Mouse (Mus musculus): ENCODE data around the gene Cln6.
"Not testable (repeated sequence)": the region's sequence is repeated elsewhere in the genome, so short reads cannot be mapped to it uniquely, and the experiment has no call there.

Cln6 gene

DNA sequence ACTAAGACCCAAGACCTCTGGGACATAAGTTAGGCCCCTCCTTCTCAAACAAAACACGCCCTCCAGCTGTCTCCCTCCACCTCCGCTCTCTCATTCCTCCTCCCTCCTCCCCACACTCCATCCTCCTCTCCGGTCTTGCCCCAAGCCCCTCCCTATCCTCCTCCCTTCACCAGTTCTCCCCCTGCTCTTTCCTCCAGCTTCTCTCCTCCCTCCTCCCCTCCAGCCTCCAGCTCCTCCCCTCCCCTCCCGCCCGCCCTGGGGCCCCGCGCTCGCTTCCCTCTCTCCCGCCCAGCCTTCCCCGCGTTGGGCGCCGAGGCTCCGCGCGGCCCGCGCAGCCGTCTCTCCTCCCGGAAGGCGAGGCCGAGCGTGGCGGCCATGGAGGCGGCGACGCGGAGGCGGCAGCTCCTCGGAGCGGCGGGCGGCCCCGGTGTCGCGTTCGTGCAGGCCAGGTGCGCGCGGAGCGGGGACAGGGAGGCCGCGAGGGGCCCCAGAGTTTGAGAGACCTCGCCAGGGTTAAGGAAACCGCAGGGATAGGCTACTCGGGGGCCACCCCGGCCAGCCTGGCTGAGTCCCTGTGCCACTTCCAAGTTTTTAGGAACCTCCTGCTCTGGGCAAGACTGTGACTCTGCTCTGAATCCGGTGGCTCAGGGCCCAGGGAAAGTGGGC is at the start of gene Cln6:
Gene Cln6, plus strand, starts transcription at position 280 of the 666 bp plus-strand sequence.
- peak in 1 of 2 experiments; percentile 39 for DNase-seq (ENCODE audit: low spot score in 2 of 2)

DNA sequence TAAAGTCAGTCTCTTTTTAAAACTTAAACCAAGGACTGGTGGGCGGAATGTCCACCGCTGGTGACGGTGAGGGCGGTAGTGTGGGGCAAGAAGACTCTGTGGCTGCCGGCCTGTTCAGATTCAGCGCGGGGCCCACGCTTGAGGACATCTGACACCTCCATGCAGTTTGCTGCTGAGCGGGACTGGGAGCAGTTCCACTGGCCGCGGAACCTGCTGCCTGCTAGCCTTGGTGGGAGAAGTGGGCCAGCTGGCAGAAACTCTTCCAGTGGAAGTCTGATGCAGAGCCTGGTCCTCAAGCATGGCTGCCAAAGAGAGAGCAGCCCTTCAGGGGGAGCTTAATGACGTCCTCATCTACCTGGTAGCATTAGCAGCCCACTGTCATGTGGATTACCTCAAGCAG is 48.7 kb upstream of the Cln6 start:
- no peak for DNase-seq (ENCODE audit: low spot score in 2 of 2)

GRCm38 (mm10) chr9:62799218-62799617 is 39.4 kb upstream of the Cln6 start:
- DNase-seq (ENCODE audit: low spot score in 2 of 2): not testable (repeated sequence)

- DNase-seq (ENCODE audit: low spot score in 2 of 2): no peak
Observed at GRCm38 (mm10) chr9:62810095-62810494, 28.5 kb upstream of the Cln6 start.

- peak; percentile 49 to 56 for DNase-seq (ENCODE audit: low spot score in 2 of 2)
Observed at GRCm38 (mm10) chr9:62810543-62811515, 27.8 kb upstream of the Cln6 start.

- DNase-seq (ENCODE audit: low spot score in 2 of 2): peak; percentile 90 to 93
Observed at GRCm38 (mm10) chr9:62811516-62812121, 27.0 kb upstream of the Cln6 start, which contains the start of gene Fem1b. Fem1b (minus strand) TSS chr9:62811934.

DNA sequence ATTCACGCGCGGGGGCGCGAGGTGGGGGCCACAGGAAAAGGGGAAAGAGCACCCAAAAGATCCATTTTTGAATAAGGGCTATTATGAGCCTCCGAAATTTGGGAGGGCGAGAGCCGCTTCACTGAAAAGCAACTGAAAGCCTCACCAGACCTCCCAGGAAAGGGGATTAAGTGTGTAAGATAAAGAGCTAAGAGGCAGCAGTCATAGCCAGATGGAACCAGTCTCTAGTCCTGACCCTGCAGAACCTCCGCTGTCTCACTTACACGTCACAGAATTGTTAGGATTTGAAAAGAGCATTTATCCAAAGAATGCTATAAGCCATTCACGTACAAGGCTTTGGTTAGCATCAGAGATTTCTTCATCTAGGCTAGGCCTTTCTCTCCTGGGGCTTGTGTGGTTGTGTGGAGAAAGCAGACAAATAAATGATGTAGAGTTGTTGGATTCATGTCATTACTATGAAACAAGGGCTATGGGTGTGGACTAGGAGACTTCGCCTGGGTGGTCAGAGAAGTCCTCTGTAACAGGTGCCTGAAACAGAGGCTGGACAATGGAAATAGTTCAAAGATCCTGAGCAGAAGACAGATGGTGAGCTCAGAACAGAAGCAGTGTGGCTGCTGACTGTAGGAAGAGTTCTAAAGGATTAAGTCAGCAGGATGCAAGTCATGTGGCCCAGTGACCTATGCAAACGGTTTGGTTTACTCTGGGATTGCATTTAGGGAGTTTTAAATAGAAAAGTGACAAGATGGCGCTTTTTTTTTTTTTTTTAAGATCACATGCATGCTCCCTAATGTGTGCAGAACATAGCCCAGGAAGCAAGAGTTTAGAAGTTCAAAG is 26.2 kb upstream of the Cln6 start:
- no peak for DNase-seq (ENCODE audit: low spot score in 2 of 2)

GRCm38 (mm10) chr9:62814751-62815150 is 23.8 kb upstream of the Cln6 start:
- no peak for DNase-seq (ENCODE audit: low spot score in 2 of 2)

DNA sequence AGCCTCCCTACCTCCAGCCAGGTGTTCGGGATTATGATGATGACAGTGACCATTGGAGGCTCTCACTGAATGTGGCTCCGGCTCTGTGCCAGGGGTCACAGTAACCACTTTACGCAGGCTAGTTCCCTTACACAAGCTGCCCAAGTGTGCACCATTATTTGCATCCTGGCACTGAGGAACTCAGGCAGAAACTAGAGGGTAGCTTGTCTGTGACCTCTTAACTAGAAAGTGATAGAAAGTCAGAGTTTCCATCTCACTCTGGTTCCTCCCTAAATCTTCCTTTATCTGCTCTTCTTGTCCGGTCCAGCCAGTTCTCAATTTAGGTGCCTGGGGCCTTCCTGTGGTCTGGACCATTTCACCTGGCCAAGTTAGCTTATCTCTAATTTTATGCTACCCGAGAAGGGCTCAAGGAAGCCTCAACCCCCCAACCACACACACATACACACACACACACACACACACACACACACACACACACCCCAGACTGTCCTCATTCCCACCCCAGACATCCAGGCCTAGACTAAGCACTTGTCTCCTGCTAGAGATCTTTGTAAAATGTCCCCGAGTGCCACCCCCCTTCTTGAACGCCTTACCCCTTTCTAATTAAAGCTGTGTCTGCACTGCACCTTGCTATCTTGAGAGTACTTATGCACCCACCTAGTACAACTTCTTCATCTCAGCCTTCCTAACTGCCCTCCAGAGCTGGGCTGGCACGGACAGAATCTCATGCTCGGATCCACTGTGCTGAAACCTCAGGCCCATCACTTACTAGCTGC is 22.1 kb upstream of the Cln6 start:
- no peak for DNase-seq (ENCODE audit: low spot score in 2 of 2)

- peak in 1 of 2 experiments; percentile 41 for DNase-seq (ENCODE audit: low spot score in 2 of 2)
Observed at GRCm38 (mm10) chr9:62817099-62817571, 21.4 kb upstream of the Cln6 start.

DNA sequence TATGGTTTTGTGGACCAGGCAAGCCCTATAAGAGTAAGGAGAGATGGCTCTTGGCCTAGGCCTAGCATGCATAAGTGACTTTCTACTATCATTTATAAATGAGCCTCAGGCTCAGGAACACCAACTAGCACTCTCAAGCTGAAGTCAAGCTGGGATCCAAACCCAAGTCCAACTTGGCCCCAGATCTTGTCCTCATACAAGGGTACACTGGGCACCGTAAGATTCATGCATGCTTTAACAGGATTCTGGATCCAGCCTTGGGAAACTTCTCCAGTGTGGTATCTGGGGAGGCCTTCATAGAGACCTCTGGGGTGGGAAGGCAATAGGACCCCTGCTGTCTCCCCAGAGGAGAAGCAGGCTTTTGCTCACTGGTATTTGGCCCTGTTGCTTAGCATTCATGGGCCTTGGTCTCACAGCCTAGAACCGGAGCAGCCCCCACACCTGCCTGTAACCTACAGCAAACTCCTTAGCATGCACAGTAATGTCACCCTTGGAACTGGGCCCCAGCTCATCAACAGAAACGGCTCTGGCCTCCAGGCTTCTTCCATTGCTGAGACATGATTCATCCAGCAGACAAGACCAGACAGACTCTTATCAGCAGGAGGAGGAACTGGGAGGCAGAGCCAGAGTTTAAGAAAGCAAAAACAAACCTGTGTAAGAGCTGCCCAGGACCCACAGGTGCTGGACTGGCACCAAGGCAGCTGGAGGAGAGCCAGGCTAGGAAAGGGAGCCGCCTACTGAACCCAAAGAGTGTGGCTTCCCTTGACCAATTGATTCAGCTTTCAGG is 20.6 kb upstream of the Cln6 start:
- DNase-seq (ENCODE audit: low spot score in 2 of 2): no peak

DNA sequence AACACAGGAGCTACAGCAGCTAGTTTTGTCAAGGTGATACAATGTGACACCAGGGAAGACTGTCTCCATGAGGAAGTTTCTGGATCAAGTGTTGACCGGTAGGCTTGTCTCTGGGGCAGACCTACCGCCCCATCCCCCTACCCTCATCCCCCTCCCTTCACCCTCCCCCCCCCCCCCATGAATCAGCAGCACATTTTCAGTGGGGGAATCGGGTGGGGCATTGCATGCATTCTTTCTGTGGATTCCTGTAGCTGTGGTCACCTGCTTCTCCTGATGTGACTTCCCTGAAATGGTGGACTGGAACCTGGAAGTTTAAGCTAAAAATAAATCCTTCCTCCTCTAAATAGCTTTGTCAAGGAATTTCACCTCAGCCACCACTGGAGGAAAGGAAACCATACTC is 19.1 kb upstream of the Cln6 start:
- DNase-seq (ENCODE audit: low spot score in 2 of 2): no peak

- DNase-seq (ENCODE audit: low spot score in 2 of 2): not testable (repeated sequence)
Observed at GRCm38 (mm10) chr9:62819910-62820309, 18.7 kb upstream of the Cln6 start.

- no peak for DNase-seq (ENCODE audit: low spot score in 2 of 2)
Observed at GRCm38 (mm10) chr9:62820829-62821228, 17.8 kb upstream of the Cln6 start.

- no peak for DNase-seq (ENCODE audit: low spot score in 2 of 2)
Observed at GRCm38 (mm10) chr9:62821811-62822210, 16.8 kb upstream of the Cln6 start.

DNA sequence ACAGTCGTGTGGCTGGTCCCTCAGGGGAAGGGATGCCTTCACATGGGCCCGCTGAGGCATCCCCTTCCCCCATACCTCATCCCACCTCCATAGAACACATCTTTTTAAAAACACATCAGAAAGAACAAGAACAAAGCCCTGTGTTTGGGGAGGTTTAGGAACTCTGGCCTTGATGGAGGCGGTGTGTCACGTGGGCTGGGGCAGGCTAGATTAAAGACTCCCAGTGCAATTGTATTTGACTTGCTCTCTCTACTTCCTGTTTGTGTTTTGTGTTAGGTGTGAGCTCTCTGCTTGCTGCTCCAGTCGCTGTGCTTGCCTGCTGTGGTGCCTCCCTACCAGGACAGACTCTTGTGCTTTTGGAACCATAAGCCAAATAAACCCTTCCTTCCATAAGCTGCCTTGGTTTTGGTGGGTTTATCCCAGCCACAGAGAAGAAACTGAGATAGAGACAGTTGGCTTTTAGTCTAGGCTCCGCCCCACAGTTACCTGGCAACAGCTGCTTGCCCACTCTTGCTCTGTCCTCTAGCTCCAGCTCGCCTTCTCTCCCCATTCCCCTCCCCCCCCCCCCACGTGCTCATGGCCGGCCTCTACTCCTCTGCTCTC is 12.7 kb upstream of the Cln6 start:
- DNase-seq (ENCODE audit: low spot score in 2 of 2): no peak

DNA sequence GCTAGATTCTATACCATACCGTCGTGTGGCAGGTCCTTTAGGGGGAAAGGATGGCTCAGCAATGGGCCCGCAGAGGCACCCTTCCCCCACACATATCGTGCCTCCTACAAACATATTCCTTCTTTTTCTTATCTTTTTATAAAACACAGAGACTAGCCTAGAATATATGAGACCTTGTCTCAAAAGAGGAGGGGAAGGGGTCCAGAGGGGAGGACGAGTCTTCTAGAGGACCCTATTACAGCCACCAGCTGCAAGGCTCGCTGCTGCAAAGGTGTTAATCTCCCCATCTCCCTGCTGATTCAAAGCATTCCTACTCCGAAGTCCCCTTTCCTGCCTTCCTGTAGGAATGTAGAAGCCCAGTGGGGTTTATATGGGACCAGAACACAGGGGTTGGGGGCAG is 12.1 kb upstream of the Cln6 start:
- DNase-seq (ENCODE audit: low spot score in 2 of 2): no peak

DNA sequence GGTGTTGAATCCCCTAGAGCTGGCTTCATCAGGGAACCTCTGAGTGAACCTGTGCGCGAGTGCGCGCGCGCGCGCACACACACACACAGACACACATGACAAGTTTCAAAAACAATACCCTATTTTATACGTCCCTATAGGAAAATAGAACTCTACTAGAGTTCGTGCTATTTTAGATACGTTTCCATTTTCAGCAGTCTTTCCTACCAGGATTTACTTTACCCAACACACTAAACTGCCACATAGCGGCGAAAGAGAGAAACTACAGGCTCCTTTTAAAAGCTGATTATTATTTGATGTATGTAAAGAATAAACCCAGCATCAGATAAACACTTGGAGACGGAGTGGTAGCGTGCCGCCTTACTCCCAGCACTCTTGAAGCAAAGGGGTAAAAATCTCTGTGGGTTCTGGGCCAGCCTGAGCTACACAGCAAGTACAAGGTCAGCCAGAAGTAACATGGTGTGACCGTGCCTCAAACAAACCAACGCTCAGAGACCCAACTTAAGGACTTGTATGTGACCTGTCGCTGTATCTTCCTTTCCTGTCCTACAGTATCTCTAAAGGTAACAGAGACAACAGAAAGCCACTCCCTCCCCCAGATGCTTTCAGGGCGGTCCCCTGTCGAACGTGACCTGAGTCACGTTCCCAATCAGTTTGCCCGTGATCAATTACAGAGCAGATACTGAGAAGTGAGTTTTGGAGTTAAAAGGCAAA is 10.5 kb upstream of the Cln6 start:
- no peak for DNase-seq (ENCODE audit: low spot score in 2 of 2)

DNA sequence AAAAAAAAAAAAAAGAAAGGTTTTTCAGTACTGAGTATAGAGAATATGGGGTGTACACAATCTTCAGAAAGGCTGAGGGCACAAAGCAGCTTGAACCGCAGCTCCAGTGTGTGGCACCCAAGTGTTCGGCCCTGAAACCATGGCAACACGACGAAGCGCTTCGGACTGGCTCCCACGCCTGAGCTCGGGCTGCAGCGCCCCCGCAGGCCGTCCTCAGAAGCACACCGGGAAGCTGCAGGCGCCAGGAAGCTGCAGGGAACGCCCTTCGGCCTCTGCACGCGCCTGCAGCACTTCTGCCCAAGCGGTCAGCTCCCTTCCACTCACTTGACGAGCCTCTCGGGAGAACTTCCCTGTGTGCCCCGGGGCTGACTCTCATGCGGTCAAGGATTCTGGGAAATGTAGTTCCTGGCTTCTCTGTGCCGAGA is 9.9 kb upstream of the Cln6 start:
- peak; percentile 79 to 87 for DNase-seq (ENCODE audit: low spot score in 2 of 2)

Measured in natural killer cell, adult 2 months (primary cell).